Mouse (Mus musculus): ENCODE measurements around the gene Ddx10. TPM values are rescaled to one million over a fixed set of nuclear protein-coding genes. Genes with fewer than 3 reads are reported as not detected.

The Ddx10 gene
- polyA plus RNA-seq, 1 experiment from 2014 or later = 29.4 TPM

DNA sequence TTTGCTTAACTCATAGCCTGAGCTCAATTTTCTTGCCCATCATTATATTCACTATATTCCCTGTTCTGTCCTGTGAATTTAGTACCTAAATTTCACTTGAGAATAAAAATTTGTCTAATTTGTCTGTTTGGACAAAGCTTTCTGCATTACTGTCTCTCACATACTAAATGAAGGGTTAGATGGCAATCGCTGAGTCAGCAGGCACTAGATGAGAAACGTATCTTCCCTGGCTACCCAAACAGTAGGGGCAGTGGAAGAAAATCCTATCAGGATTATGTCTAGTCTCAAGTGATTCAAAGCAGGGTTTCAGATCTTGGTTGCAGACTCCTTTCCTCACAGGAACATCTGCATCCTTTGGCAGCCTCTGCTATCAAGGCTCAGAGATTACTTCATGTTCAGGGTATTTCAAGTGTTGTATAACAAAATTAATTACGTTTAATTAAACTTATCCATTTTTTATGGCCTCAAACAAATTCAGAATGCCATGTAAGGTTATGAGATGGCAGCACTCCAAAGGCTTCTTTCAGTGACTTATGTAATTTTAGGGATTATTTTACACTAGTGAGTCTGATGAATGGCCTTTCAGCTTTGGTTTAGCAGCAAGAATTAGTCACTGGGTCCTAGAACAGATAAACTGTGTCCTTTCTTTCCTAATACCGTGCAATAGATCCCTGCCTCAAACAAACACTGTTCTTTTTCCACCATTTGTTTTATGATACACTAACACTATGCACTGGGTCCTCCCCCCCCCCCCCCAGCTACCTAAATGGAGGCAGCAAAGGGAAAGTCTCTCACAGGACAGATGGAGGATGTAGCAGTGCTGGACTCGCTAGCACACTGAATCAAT, 152.3 kb downstream of the Ddx10 start:
- DNase-seq = peak; percentile 17

GRCm38 (mm10) chr9:53094536-53094935, 153.3 kb downstream of the Ddx10 start:
- no peaks in the 10 kb centered on the region for H3K9me3 ChIP-seq (ENCODE audit: low read depth, low read length)
- H3K4me1 ChIP-seq (ENCODE audit: insufficient read depth) = no peaks in the 10 kb centered on the region
- no peak overlapping the region for H3K27ac ChIP-seq (ENCODE audit: low read depth)
- TF ChIP-seq CTCF (IDR thresholded peaks at IDR 0.05; ENCODE audit: low read depth) = no peak
- no peak overlapping the region for H3K9ac ChIP-seq
- WGBS = 82% methylated on average over 7 of the region's 7 CpGs
- H3K4me3 ChIP-seq (ENCODE audit: low read depth, low read length) = no peak overlapping the region
- DNase-seq = no peak
- no peak overlapping the region for H3K4me2 ChIP-seq
- no peaks in the 10 kb centered on the region for H3K27me3 ChIP-seq (ENCODE audit: insufficient read depth, low read length)
- ATAC-seq (ENCODE audit: insufficient read depth) = no peak
- H3K36me3 ChIP-seq (ENCODE audit: insufficient read depth) = no peaks in the 10 kb centered on the region

More for the DNA sequence above, 152.3 kb downstream of the Ddx10 start:
- no peak for TF ChIP-seq CTCF (IDR thresholded peaks at IDR 0.05; ENCODE audit: low read depth)
- Histone ChIP-seq H3K27me3 (ENCODE audit: insufficient read depth, low read length) (no peaks in the 10 kb centered on the region), H3K9me3 (ENCODE audit: low read depth, low read length) (no peaks in the 10 kb centered on the region), H3K36me3 (ENCODE audit: insufficient read depth) (no peaks in the 10 kb centered on the region), H3K9ac (no peak overlapping the region), H3K4me2 (no peak overlapping the region), H3K4me1 (ENCODE audit: insufficient read depth) (no peaks in the 10 kb centered on the region), H3K27ac (ENCODE audit: low read depth) (no peak overlapping the region), H3K4me3 (ENCODE audit: low read depth, low read length) (no peak overlapping the region)
- ATAC-seq (ENCODE audit: insufficient read depth) = no peak
- 72% methylated on average over 5 of the region's 5 CpGs for WGBS

GRCm38 (mm10) chr9:53077626-53078025, 170.2 kb downstream of the Ddx10 start:
- Histone ChIP-seq H3K4me3 (ENCODE audit: low read depth, low read length) (no peak overlapping the region), H3K9me3 (ENCODE audit: low read depth, low read length) (no peaks in the 10 kb centered on the region), H3K9ac (no peak overlapping the region), H3K27me3 (ENCODE audit: insufficient read depth, low read length) (no peaks in the 10 kb centered on the region), H3K4me1 (ENCODE audit: insufficient read depth) (no peaks in the 10 kb centered on the region), H3K4me2 (no peak overlapping the region), H3K36me3 (ENCODE audit: insufficient read depth) (no peaks in the 10 kb centered on the region), H3K27ac (ENCODE audit: low read depth) (no peak overlapping the region)
- TF ChIP-seq CTCF (IDR thresholded peaks at IDR 0.05; ENCODE audit: low read depth) = no peak
- ATAC-seq (ENCODE audit: insufficient read depth) (no peak), DNase-seq (no peak)
- 79% methylated on average over 3 of the region's 3 CpGs for WGBS

- H3K4me3 ChIP-seq (ENCODE audit: low read depth, low read length) = no peak overlapping the region
- H3K4me1 ChIP-seq (ENCODE audit: insufficient read depth) = no peaks in the 10 kb centered on the region
- ATAC-seq (ENCODE audit: insufficient read depth) (no peak), DNase-seq (no peak)
- H3K27me3 ChIP-seq (ENCODE audit: insufficient read depth, low read length) = no peaks in the 10 kb centered on the region
- H3K9ac ChIP-seq = no peak overlapping the region
- no peaks in the 10 kb centered on the region for H3K36me3 ChIP-seq (ENCODE audit: insufficient read depth)
- H3K27ac ChIP-seq (ENCODE audit: low read depth) = no peak overlapping the region
- WGBS = 73% methylated on average over 3 of the region's 3 CpGs
- TF ChIP-seq CTCF (IDR thresholded peaks at IDR 0.05; ENCODE audit: low read depth) = no peak
- H3K9me3 ChIP-seq (ENCODE audit: low read depth, low read length) = no peaks in the 10 kb centered on the region
- H3K4me2 ChIP-seq = no peak overlapping the region
These were observed 171.9 kb downstream of the Ddx10 start for GRCm38 (mm10) chr9:53075931-53076330.

DNA sequence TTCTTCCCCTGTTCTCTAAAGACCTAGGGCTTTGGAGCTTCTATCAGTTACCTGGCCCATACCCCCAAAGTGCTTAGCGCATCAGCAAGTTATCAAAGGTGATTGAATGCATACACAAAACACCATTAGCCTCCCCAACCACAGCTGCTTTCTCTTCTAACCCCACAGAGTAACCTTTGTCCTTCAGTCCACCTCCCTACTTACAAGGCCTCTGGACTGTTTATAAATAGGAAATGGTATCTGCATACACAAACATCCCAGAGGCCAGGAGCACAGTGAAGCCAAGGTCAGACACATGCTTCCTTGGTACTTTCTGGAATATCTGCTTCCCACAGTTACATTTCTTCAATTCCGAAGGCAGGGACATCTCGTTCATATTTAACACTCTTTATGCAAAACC, 173.4 kb downstream of the Ddx10 start:
- Histone ChIP-seq H3K9me3 (ENCODE audit: low read depth, low read length) (no peaks in the 10 kb centered on the region), H3K9ac (no peak overlapping the region), H3K27me3 (ENCODE audit: insufficient read depth, low read length) (no peaks in the 10 kb centered on the region), H3K4me1 (ENCODE audit: insufficient read depth) (no peaks in the 10 kb centered on the region), H3K36me3 (ENCODE audit: insufficient read depth) (no peaks in the 10 kb centered on the region), H3K4me3 (ENCODE audit: low read depth, low read length) (no peak overlapping the region), H3K27ac (ENCODE audit: low read depth) (no peak overlapping the region), H3K4me2 (no peak overlapping the region)
- TF ChIP-seq CTCF (IDR thresholded peaks at IDR 0.05; ENCODE audit: low read depth) = no peak
- DNase-seq (no peak), ATAC-seq (ENCODE audit: insufficient read depth) (no peak)
- 79% methylated on average over 3 of the region's 3 CpGs for WGBS

- no peaks in the 10 kb centered on the region for H3K27me3 ChIP-seq (ENCODE audit: insufficient read depth, low read length)
- H3K4me2 ChIP-seq = no peak overlapping the region
- no peaks in the 10 kb centered on the region for H3K36me3 ChIP-seq (ENCODE audit: insufficient read depth)
- no peak overlapping the region for H3K27ac ChIP-seq (ENCODE audit: low read depth)
- no peaks in the 10 kb centered on the region for H3K9me3 ChIP-seq (ENCODE audit: low read depth, low read length)
- 78% methylated on average over 10 of the region's 10 CpGs for WGBS
- H3K9ac ChIP-seq = no peak overlapping the region
- no peak for DNase-seq
- no peak for TF ChIP-seq CTCF (IDR thresholded peaks at IDR 0.05; ENCODE audit: low read depth)
- H3K4me1 ChIP-seq (ENCODE audit: insufficient read depth) = no peaks in the 10 kb centered on the region
- no peak for ATAC-seq (ENCODE audit: insufficient read depth)
- H3K4me3 ChIP-seq (ENCODE audit: low read depth, low read length) = no peak overlapping the region
These were observed 174.2 kb downstream of the Ddx10 start for GRCm38 (mm10) chr9:53073576-53074112.

- Histone ChIP-seq H3K27ac (ENCODE audit: low read depth) (no peak overlapping the region), H3K36me3 (ENCODE audit: insufficient read depth) (no peaks in the 10 kb centered on the region), H3K4me1 (ENCODE audit: insufficient read depth) (no peaks in the 10 kb centered on the region), H3K4me3 (ENCODE audit: low read depth, low read length) (no peak overlapping the region), H3K27me3 (ENCODE audit: insufficient read depth, low read length) (no peaks in the 10 kb centered on the region), H3K9ac (no peak overlapping the region), H3K9me3 (ENCODE audit: low read depth, low read length) (no peaks in the 10 kb centered on the region), H3K4me2 (no peak overlapping the region)
- DNase-seq (peak; percentile 14), ATAC-seq (ENCODE audit: insufficient read depth) (no peak)
- 79% methylated on average over 9 of the region's 9 CpGs for WGBS
- no peak for TF ChIP-seq CTCF (IDR thresholded peaks at IDR 0.05; ENCODE audit: low read depth)
These were observed 175.8 kb downstream of the Ddx10 start for GRCm38 (mm10) chr9:53072088-53072487.
